ENCODE assay signal across 8 mouse cellular contexts in the genomic region with DNA sequence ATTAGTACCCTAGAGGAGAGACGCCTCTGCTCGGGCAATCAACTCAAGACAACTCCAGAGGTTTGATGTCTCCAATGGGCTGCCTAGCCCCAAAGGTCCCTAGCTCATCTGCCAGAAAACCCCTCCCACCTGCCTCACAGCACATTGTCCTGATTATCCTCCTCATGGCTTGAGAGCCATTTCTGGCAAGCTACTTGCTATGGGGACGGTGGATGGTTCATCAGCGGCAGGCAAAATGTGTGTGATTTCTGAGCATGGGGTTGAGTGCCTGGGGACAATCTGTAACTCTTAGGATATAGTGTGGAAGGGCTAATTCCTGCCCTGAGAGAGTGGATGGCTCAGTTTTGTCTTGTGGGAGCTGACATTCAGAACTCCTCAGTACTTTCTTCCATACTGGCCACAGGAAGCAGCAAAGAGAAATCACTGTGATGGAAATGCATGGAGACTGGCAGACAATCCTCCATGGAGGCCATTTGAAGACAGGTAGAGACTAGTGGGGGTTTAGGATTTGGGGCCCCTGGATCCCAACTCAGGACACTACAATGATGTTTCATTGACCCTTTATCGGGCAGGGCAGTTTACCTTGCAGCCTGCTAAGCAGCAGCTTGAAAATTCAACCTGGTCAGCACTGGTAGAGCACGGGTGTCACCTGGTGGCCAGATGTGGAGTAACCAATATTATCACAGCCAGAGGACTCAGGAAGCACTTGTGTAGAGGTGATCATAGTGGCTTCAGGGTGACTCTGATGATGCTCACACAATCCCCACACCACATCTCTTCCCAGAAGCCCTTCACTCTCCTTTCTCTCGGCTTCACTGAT.
DNase-seq lines count a peak whose midpoint lies in the region; ATAC-seq lines count a peak whose summit lies in the region.

No protein-coding gene starts in this region.

- no peak overlapping the region for H3K4me3 ChIP-seq in intestine, embryonic 14.5 days (ENCODE audit: low read depth, low read length)
- H3K4me3 ChIP-seq in midbrain, embryonic 13.5 days (replicated peaks), result no peak overlapping the region

- DNase-seq in ovary, postnatal 10 days (ENCODE audit: low spot score), result peak; percentile 24
- no peak for DNase-seq in ovary, adult 18-20 months (ENCODE audit: low spot score)
- DNase-seq in cerebellum, postnatal 4 days (ENCODE audit: low spot score in 2 of 2), result peak; percentile 56 to 64
- DNase-seq in gastrocnemius, adult 8-10 months (ENCODE audit: low spot score in 2 of 2), result peak; percentile 20 to 32
- DNase-seq in intestine, embryonic 14.5 days (ENCODE audit: low spot score), result peak; percentile 84
- peak; percentile 49 to 70 for DNase-seq in left cerebral cortex, postnatal 14 days (ENCODE audit: low spot score in 2 of 2)
- DNase-seq in spleen, adult 12 weeks (ENCODE audit: low spot score), result peak; percentile 2

- WGBS in intestine, embryonic 14.5 days, result 59% methylated on average over 7 of the region's 7 CpGs
- WGBS in midbrain, embryonic 13.5 days, result 63% methylated on average over 7 of the region's 7 CpGs

- H3K4me1 ChIP-seq in intestine, embryonic 14.5 days (replicated peaks; ENCODE audit: control insufficient read depth, insufficient read depth, low read length), result no peaks in the 10 kb centered on the region
- H3K4me1 ChIP-seq in midbrain, embryonic 13.5 days (replicated peaks), result no peaks in the 10 kb centered on the region

- intact Hi-C loops in left cerebral cortex, postnatal 14 days (cut with DNase I), result no loop called here

- peak; percentile 43; the same call in 1 of the 2 replicates for ATAC-seq in intestine, embryonic 14.5 days (replicated peaks; ENCODE audit: low FRiP score, low TSS enrichment, low read depth)
- ATAC-seq in midbrain, embryonic 13.5 days, result peak; percentile 95

- H3K27ac ChIP-seq in intestine, embryonic 14.5 days (ENCODE audit: low read depth), result no peak overlapping the region
- H3K27ac ChIP-seq in midbrain, embryonic 13.5 days, result no peak overlapping the region

- no peak overlapping the region for H3K9ac ChIP-seq in intestine, embryonic 14.5 days (ENCODE audit: low read length)
- H3K9ac ChIP-seq in midbrain, embryonic 13.5 days (replicated peaks), result no peak overlapping the region

- no peaks in the 10 kb centered on the region for H3K9me3 ChIP-seq in intestine, embryonic 14.5 days (ENCODE audit: control insufficient read depth, low read length)
- H3K9me3 ChIP-seq in midbrain, embryonic 13.5 days, result no peaks in the 10 kb centered on the region

- H3K4me2 ChIP-seq in intestine, embryonic 14.5 days (ENCODE audit: low read length), result no peak overlapping the region
- no peak overlapping the region for H3K4me2 ChIP-seq in midbrain, embryonic 13.5 days (replicated peaks)

- no peaks in the 10 kb centered on the region for H3K27me3 ChIP-seq in intestine, embryonic 14.5 days (replicated peaks; ENCODE audit: control insufficient read depth, insufficient read depth, low read length)
- no peaks in the 10 kb centered on the region for H3K27me3 ChIP-seq in midbrain, embryonic 13.5 days

- H3K36me3 ChIP-seq in intestine, embryonic 14.5 days (ENCODE audit: control insufficient read depth, insufficient read depth, low read length), result no peaks in the 10 kb centered on the region
- H3K36me3 ChIP-seq in midbrain, embryonic 13.5 days, result no peaks in the 10 kb centered on the region
